Mouse (Mus musculus) retina, postnatal 1 day (tissue): ENCODE measurements at regions not wholly inside any gene's neighbourhood (a gene's known extent, or its start where the extent isn't known, plus 50 kb on each side); places are given as distances from the start of the nearest gene placed in this dataset.

ENCODE experiments used
- DNase-seq: peaks from one replicate; pipeline ENCODE4 v3.0.0-alpha.2; 2012

DNA sequence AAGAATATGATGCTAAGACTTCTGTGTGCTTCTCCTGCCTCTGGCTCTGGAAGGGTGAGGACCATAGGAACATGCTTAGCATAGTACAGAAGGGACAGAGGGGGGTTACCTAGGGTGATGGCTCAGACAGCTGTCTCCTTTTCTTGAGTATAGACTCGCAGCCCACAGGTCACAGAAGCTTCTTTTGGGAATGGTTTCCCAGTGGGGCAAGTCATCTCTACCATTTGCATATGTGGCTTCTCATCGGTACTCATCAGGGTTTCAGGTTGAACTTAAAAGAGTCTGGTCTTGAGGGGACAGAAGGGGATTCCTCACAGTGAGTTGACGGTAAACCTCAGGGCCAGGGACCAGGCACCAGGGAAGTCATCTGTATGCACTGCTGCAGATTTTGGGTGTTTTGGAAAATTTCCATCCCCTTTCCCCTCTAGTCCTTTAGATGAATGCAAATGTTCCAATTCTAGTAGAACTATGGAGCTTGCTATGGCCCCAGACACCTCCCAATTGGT, 223.4 kb upstream of the Id2 start:
- no peak for DNase-seq

DNA sequence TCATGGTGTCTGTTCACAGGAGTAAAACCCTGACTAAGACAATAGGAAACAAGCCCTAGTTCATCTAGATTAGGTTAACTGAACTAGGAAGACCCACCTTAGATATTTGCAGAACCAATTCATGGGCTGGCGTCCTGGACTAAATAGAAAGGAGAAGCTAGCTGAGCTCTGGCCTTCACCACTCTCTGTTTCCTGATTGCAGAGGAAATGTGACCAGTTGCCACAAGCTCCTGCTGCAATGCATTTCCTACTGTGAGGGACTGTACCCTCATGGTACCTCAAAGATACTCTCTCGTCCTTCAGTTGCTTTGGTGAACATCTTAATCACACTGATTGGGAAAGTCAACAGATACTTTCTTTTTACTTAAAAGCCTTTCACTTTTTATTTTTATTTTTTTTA, 222.9 kb upstream of the Id2 start:
- no peak for DNase-seq

DNA sequence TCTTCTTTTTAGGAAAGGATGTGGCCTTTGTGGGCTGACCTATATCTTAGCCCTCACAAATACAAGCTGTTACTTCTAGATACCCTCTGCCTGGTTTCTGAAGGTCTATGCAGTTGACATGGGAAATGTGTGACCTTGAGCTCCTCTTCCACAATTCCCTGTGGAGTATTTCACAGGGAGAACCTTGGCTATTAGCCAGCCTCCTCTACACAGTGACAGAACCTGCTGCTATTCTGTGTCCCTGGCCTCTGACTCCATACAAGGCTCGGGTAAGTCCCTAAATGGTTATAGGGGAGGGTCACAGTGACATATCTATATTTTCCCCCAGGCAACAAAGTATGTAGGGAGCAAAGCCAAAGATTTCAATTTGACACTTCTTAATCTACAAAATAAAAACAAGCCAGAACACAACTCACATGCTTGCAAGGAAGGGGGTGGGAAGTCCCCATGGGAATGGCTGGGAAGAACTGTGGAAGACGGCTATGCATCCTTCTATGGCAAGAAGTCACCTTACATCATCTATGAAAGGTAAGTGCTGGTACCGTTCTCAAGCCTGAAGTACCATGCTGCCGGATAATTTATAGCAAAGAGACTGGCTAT, 221.2 kb upstream of the Id2 start:
- no peak for DNase-seq

DNA sequence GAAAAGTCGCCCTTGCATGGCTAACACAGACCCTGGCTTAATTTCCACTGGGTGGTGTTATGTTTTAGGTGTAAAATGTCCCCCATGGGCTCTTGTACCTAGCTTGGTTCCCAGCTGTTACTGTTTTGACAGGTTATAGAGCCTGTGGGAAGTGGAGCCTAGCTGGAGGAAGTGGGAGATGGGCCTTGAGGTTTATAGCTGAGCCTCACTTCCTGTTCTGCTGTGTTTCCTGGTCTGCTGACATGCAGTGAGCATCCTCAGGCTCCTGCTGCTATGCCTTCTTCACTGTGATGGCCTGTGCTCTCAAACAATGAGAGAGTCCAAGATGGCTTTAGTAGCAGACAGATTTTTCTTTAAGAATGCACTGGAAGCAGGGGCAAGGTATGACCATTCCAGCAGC, 219.0 kb upstream of the Id2 start:
- DNase-seq, result no peak

DNA sequence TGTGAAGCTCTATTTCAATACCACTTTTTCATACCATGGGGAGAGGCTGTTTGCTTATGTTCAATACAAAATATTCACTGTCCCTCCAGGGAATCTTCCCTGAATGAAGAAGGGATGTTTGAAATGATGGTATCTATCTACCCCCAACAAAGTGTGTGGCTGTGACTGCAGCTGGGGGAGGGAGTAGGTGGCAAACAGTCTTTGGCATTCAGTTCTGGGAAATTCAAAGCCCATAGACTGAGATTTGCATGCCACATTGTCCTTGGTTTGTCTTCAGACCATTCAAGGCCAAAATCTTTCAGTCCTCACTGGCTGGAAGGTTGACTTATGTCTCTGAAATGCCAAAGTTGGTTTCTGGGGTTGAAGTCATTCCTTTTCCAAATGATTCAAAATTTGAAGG, 216.3 kb upstream of the Id2 start:
- no peak for DNase-seq

DNA sequence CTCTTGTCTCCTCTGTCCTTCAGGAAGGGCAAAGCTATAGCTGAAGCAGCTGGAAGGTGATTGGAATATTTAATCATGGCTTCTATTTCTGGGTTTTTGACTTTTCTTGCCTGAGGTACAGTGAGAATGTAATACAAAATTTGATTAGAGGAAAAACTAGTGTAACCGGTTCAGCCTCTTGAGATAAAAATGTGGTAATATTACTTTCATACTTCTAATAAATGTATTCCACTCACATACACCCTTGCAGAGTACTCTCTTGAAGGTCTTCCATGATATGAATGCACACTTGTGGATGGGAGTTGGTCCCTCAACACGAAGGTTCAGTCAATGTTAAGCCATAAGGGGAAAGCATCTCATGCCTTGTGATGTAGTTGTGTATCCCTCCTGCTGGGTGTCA, 215.4 kb upstream of the Id2 start:
- DNase-seq, result no peak

DNA sequence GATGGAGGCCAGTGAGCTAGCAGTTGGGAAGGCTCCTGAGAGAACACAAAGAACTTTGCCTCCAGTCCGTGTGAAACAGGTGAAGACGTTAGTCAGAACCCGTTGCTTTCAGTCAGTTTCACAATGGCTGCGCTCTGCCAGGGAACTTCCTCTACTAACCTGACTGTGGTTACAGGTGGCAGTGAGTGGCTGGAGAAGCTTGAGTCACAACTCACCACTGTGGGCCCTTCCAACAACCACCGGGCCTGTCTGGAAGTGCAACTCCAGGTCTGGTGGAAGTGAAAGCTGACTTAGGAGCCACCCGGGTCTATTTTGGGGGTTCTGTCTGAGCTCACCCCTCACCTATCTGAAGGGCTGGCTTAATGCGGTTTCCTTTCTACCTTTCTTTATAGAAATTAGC, 214.8 kb upstream of the Id2 start:
- no peak for DNase-seq

DNA sequence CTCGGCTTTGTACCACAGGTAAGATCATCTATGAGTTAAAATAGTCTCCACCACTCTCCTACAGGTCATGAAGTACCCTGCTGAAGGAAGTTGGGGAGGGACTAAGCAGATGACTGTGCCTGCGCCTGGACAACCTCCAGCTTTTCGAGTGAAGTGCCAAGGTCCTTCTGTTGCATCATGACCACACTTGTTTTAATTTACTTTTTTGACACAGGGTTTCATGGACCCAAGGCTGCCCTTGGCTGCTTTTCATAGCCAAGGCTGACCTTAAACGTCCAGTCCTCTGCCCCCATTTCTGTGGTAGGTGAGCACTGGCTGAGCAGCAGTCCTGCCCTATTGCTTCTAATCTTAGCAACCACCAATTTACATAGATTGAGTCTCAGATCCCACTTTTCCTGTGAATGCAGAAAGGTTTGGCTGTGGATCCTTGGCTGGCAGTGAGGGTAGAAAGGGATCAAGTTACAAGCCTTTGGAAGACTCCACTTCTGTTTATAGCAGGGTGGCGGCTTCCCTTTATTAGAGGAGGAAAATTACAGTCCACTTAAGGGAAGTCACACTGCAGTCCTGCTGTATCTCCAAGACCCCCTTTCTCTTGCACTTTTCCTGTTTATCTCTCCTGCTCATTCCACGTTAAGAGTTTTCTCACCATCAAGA, 213.5 kb upstream of the Id2 start:
- DNase-seq, result no peak

DNA sequence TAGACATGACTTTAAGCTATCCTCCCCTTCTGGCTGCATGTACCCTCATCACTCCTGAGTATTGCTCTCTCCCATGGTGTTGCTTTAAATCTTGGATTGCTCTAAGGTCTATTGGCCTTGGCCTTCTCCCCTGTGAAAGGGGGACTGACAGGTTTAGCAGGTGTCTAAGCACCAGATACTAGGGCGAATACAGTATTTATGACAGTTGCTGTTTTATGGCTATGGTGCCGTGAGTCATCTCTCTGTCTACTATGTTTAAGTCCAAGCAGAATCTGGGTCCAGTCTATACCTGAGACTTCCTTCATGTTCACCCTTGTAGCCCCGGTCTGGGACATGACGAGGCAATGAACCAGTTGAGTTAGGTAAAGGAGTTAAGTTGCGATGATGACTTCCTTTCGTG, 212.3 kb upstream of the Id2 start:
- DNase-seq, result no peak

DNA sequence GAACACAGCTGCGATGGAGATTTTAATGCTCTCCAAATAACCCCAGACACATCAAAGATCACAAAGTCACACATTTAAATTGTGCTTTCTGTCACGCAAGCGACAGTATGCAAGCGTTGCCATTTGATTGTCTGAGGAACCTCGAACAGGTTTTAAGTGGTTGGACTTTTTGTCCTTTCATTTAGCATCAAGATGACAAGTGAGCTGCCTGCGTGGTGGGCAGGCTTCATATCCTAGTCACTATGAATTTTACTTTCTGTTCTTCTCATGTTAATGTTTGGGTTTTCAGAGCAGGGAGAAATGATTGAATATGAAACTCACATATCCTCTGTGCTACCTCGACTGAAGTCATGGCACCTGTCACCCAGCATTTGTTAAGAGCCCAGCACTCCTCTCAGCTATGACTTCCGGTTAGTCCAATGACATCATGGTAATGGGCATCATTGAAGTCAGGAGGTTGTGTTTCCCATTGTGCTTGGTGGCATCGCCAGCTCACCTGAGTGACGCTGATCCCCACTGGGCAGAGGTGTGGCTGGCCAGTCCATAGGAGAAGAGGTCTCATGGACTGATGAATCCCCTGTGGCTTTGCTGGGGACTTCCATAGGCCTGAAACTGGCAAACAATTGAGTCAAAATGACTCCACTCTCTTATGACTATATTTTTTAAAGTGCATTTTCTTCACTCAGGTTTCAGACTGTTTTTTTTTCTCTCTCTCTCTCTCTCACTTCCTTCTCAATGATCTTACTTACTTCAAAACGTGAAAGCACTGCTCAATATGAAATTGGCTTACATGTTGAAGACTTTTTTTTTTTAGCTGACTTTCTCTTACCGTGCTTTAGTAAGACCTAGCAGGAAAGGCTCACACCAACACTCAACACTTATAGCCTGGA, 209.1 kb upstream of the Id2 start:
- no peak for DNase-seq

DNA sequence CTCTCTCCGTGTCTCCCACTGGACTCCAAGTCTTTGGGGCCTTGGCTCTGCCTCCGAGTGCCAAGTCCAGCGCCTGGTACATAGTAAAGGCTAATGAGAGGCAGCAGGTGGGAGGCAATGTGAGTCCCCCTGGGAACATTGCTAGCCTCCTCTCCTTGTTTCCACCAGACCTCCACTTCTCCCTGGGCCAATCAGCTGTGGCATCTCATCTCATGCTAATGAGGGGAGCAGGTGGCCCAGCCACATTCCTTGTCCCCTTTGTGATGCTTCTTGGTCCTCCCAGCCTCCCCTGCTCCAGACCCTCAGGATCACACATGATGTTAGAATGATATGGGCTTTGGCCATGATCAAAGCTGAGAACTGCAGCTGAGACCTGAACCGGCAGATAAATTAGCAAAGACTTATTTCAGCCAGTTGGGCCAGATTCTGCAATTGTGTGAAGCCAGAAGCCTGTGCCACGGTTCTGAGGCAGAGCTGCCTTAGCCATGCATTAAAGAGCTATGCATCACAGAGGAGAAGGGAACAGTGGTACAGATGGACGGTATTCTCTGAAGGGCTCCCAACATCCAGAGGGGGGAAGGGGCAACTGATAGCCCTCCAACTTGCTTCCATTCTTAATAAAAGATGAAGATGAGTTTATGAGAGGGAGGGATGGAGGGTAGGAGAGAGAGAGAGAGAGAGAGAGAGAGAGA, 208.0 kb upstream of the Id2 start:
- DNase-seq, result peak; percentile 82

DNA sequence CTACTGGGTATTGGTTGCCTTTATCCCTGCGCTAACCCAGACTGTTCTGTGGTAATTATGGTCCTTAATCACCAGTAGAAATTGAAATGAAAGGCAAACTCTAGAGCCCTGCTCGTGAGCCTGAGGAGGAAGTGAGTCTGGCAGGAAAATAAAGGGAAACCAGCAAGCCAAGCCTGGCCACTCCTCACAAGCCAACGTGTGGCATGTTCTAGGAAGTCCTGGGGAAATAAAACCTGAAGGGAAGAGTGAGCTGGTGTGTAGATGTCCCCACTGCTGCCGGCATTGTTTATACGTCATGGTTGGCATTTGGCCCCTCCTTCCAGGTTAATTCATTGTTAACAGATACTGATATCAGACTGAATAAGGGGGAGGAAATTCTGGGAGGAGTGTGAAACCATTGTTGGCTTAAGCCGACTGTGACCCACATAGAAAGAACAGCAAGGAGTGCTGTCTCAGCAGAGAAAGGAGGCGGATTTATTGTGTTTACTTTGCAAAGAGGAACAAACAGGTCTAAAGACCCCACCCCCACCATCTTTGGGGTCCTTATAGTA, 206.6 kb upstream of the Id2 start:
- peak; percentile 73 for DNase-seq

DNA sequence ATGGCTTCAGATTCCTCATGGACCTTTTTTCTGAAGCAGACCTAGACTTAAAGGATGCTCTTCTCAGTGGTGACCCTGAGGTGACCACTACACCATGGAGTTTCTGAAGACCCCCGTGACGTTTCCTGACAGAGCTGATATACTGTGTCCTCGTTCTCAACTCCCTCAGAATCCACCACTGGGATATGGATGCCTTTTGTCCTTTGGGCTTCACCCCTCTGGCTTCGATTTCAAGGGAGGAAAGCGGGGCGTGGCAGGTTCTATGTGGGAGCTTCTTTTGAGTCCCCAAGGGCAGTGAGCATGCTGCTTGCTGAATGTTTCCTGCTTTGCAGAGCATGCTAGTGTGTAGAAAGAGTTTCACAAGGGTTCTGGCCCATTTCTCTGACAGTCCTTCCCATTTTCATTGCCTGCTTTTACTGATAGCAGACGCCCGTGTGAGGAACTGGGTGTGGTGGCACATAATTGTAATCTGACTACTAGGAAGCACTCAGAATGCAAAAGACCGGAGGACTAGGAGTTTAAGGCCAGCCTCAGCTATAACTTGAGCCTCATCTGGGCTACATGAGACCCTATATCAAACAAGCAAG, 204.0 kb upstream of the Id2 start:
- no peak for DNase-seq

DNA sequence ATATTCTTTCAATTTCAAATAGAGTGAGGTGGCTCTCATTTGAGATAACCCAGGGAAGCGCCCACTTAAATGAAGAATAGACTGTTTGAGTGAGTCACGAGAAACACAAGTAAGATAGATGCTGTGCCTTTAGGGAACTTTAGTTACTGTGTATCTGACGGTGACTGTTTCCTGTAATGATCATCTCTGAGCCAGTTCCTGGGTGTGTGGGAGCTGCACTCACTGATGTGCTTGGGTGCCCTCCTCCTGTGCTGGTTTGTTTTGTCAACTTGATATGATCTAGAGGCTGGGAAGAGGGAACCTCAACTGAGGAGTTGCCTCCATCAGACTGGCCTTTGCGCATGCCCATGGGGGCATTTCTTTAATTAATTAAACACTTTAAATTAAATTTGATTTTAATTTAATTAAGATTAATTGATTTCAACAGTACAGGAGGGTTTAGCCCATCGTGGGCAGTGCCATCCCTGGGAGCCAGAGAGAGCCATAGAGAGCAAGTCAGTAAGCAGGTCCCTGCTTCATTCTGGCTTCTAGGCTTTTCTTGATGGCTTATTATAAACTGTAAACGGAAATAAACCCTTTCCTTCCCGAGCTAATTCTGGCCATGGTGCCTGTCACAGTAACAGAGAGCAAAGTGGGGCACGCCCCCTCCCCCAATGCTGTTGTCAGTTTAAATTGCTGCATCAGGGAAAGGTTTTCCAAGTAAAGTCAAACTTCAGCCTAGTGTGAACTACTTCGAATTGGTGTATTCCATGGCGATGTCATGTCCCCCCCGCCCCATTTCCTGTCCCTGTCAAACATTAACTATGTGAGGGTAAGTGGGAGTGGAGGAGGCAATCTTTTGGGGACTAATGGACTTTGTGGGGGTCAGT, 202.9 kb upstream of the Id2 start:
- DNase-seq, result peak; percentile 9

DNA sequence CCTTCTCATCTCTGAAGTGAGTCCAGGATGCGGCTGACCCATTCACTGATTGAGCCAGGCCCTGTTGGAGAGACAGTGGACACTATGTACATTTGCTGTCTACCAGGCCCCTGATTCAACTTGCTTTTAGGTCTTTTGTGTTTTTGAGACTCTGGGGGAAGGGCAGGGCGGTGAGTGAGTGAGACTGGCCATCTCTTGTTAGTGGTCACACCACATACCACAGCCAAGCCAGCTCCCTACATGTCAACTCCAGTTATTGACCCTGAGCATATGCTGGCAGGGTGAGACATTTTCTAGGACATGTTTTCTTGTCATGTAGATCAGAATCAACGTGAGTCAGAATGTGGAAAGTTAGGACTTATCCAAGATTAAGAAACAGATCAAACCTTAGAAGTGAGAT, 201.8 kb upstream of the Id2 start:
- DNase-seq, result no peak

DNA sequence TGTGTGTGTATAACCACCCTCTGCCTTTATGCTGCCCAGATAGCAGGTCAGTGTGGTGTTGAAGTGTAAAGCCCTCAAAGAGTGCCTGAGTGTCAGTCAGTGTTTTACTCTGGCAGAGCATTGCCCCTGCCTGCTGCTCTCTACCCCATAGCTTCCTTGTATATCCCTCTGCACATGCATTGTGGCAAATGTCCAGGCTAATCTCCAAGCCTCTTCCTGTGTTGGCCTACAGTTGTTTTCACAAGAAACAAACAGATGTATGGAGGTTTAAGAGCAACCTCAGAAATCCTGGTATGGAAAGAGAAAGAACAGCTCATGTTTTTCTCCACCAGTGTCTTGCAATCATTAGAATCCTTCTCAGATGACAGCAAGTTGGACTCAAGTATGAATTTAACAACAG, 201.0 kb upstream of the Id2 start:
- no peak for DNase-seq

DNA sequence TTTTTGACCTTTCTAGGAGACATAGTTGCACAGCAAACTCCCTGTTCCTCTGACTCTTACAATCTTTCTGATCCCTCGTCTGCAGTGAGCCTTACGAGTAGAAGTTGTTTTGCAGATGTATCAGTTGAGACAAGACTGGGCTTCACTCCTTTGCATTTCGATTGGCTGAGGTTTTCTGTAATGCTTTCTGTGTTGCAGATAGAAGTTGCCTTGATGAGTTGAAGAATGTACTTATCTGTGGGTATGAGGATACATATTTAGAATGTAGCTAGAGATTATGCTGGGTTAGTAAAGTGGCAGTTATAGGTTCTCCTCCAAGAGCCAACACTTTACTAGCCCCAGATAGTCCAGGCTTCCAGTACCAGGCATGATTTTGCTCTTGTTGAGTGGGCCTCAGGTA, 199.7 kb upstream of the Id2 start:
- DNase-seq, result no peak

DNA sequence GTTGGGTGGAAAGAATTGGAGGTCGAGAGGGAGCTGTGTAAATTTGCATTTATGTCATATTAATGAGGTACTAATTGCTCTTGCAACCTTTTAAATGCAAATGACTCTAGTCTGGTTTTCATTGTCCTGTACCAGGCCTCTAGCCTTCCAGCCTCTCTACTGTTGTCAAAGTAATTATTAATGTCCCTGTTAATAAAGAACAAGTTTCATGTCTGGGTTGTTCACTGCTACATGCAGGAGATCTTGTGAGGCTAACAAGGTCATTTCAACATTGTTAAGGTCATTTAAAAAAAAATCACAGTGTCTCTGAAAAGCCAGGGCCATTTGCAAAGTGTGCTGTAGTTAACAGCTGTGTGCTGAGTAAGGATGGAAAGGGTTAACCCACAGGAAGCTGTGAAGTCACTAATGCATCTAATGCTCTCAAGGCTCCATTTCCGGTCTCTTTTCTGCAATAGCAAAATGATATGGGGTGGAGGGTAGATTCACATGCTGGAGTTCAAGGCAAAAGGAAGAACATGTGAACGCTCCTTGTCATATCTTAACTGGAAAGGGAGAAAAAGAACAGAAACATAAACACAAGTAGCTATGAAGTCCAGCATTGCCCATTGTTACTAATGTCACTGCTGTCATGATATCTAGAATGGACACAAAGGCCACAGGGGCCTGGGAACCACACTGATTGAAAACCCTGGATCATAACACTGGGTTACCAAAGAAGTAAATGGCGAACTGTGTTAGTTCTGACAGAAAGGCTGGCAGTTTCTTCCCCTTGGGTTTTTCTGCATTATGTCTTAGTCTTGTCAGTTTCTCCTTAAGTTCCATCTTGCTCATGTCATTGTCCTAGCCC, 197.5 kb upstream of the Id2 start:
- DNase-seq, result no peak

DNA sequence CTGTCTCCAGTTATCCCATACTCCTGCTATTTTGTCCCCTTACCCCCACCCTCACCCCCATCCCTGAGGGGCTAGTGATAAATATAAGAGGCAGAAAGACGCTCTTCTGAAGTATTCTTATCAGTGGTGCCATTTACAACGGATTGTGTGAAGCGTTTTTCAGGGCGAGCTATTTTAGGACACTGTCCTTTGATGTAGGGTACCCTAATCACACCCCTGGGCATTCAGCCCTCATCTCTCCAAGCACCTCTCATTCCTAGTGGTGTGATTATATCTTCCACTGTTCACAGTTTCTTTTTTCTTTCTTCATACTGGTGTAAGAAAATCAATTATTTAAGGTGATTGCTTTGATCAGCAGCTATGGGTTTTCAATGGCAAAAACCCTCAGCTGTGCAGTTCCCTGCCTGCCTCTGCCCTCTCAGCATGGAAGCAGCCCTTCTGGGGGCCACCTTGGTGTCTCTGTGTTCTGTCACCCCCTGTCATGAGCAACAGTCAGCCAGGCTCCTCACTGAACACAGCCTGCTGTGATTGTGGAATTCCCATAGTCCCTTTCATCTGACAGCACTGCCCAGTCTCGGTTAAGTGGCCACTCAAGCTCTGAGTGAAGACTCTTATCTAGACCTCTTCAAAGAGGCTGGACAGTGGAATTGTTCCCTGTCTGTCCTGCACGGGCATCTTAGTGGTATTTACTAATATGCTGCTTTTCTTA, 196.7 kb upstream of the Id2 start:
- peak; percentile 88 for DNase-seq

DNA sequence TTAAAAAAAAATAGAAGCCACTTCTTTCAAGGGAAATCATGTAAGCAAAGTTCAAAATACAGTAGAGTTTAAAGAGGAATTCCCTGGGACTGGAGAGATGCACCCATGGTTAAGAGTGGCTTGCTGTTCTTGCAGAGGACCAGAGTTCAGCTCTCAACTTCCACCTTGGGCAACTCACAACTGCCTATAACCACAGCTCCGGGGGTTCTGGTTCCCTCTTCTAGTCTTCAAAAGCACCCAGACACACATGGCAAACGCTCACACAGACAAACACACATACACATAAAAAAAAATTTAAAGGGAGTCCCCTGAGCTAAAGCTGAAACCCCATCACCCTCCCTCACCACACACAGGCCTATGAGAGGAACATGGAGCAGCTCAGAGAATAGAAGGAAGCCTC, 192.4 kb upstream of the Id2 start:
- DNase-seq, result no peak
